Mouse (Mus musculus) telencephalon, adult 2 months (tissue): ENCODE measurements around the gene Vmn1r55.
A peak's percentile ranks its signal among the peaks of the same experiment; 100 is the strongest.
"Not testable (repeated sequence)": the region's sequence is repeated elsewhere in the genome, so short reads cannot be mapped to it uniquely, and the experiment has no call there.

Experiments used
- DNase-seq: peaks from one replicate; pipeline ENCODE4 v3.0.0-alpha.2; 2011; ENCODE audit warnings: low read depth, low spot score

Vmn1r55 gene

GRCm38 (mm10) chr7:5081241-5081640 is 68.2 kb downstream of the Vmn1r55 start:
- DNase-seq = no peak

GRCm38 (mm10) chr7:5080815-5081214 is 68.7 kb downstream of the Vmn1r55 start:
- no peak for DNase-seq

GRCm38 (mm10) chr7:5080010-5080751 is 69.3 kb downstream of the Vmn1r55 start, which contains the start of gene Epn1:
TSS of gene Epn1 (plus strand) at chr7:5080235.
- DNase-seq = peak; percentile 95

GRCm38 (mm10) chr7:5079365-5080009 is 70.0 kb downstream of the Vmn1r55 start:
- DNase-seq = not testable (repeated sequence)
